Mouse (Mus musculus): ENCODE measurements around the gene Trap1. TPM values are rescaled to one million over a fixed set of nuclear protein-coding genes. Genes with fewer than 3 reads are reported as not detected.
"Not testable (repeated sequence)": the region's sequence is repeated elsewhere in the genome, so short reads cannot be mapped to it uniquely, and the experiment has no call there.

The Trap1 gene
- polyA plus RNA-seq, 1 experiment from 2014 or later = 93.9 TPM

- ATAC-seq (ENCODE audit: extremely low read depth, insufficient number of reproducible peaks, low FRiP score, low TSS enrichment); H3K36me3 ChIP-seq; H3K4me3 ChIP-seq; H3K27me3 ChIP-seq (replicated peaks); H3K4me2 ChIP-seq; H3K9ac ChIP-seq; H3K4me1 ChIP-seq; H3K27ac ChIP-seq (replicated peaks): not testable (repeated sequence)
- peaks cover 10% of the 10 kb centered on the region; the same call in 1 of the 2 replicates for H3K9me3 ChIP-seq
- WGBS = 74% methylated on average over 6 of the region's 6 CpGs
Observed at GRCm38 (mm10) chr16:4017466-4017865, 60.2 kb downstream of the Trap1 start.

DNA sequence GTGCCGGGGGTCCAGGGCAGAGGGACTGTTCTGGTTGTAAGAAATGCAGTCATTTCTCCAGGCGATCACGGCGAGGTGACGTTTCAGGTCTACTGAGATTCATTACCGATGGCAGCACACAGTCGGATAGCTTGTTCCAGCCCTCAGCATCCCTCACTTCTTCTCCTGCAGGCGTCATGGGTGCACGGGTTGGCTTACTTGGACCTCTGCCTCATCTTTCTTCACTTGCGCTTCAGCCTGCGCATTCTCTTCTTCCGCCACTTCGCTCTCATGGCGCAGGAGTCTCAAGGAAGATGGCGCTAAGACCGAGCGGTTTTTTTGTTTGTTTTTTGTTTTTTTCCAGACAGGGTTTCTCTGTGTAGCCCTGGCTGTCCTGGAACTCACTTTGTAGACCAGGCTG, 60.8 kb downstream of the Trap1 start:
- WGBS = 72% methylated on average over 17 of the region's 17 CpGs
- not testable (repeated sequence) for H3K27ac ChIP-seq (replicated peaks); ATAC-seq (ENCODE audit: extremely low read depth, insufficient number of reproducible peaks, low FRiP score, low TSS enrichment); H3K27me3 ChIP-seq (replicated peaks); H3K9ac ChIP-seq; H3K4me2 ChIP-seq; H3K4me1 ChIP-seq; H3K4me3 ChIP-seq; H3K9me3 ChIP-seq; H3K36me3 ChIP-seq

DNA sequence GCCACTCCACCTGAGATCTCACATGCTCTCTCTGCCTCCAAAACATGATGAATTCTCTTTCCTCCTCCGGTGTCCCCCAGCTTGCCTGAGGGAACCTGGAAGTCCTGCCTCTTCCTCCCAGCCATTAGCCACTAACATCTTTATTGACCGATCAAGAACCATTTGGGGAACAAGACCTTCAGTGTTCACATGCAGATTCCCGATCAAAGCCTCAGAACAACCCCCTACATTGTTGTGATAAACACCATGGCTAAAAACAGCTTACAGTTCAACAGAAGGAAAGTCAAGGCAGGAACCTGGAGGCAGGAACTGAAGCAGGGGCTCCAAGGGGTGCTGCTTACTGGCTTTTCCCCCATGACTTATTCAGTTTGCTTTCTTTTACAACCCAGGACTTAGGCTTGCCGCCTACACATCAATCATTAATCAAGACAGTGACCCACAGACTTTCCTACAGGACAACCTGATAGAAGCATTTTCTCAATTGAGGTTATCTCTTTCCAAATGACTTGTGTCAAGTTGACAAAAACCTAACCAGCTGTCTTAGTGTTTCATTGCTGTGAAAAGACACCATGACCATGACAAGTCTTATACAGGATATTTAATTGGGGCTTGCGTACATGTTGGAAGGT, 63.5 kb downstream of the Trap1 start:
- Histone ChIP-seq H3K9me3 (peaks cover 7% of the 10 kb centered on the region; the same call in 1 of the 2 replicates), H3K9ac (no peak overlapping the region), H3K4me2 (no peak overlapping the region), H3K4me1 (no peaks in the 10 kb centered on the region), H3K36me3 (no peaks in the 10 kb centered on the region), H3K27ac (replicated peaks) (no peak overlapping the region), H3K27me3 (replicated peaks) (no peaks in the 10 kb centered on the region), H3K4me3 (no peak overlapping the region)
- WGBS = 61% methylated on average over 5 of the region's 5 CpGs
- ATAC-seq (ENCODE audit: extremely low read depth, insufficient number of reproducible peaks, low FRiP score, low TSS enrichment) = no peak

GRCm38 (mm10) chr16:4012882-4013570, 64.6 kb downstream of the Trap1 start:
- no peaks in the 10 kb centered on the region for H3K36me3 ChIP-seq
- no peak overlapping the region for H3K4me2 ChIP-seq
- no peak overlapping the region for H3K27ac ChIP-seq (replicated peaks)
- peaks cover 7% of the 10 kb centered on the region; the same call in 1 of the 2 replicates for H3K9me3 ChIP-seq
- H3K27me3 ChIP-seq (replicated peaks) = no peaks in the 10 kb centered on the region
- ATAC-seq (ENCODE audit: extremely low read depth, insufficient number of reproducible peaks, low FRiP score, low TSS enrichment) = no peak
- 50% methylated on average over 4 of the region's 4 CpGs for WGBS
- no peak overlapping the region for H3K9ac ChIP-seq
- no peak overlapping the region for H3K4me3 ChIP-seq
- H3K4me1 ChIP-seq = no peaks in the 10 kb centered on the region

DNA sequence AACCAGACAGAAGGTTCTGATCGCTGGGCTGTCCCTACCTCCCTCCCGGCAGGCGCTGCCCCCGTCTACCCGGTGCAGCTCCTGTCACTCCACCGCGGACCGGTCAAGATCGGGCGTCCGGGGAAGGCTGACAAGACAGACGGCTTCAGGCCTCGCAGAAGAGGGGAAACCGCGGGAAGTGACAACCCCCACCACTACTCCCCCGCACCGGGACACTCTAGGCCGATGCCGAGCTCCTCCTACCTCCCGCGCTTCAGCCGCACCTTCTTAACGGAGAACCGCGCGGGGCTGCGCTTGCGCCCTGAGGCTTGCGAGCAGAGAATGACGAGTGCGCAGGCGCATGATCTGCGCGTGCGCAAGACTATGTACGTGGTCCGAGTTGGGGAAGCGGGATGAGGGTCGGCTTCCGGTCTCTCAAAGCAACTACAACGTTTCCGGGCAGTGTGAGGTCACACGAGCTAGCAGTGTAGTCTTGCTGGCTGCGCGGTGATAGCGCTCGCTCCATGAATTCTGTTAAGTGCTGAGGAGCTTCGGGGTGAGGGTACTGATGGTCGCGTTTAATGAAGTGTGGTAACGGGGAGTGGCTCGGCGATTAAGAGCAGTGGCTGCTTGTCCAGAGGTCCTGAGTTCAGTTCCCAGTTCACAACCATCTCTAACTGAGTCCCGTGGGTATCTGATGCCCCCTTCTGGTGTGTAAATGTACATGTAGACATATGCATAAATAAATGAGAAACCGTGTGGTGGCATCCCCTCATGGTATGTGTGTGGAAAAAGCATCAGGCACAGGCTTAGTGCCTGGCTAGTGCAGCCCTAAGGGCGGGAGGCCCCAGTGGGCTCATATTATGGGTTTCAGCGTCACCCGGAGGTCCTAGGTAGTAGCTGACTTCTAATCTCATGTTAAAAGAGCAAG, 73.9 kb downstream of the Trap1 start, which contains the start of gene Slx4:
Gene Slx4, minus strand, starts transcription at position 282 of the 910 bp plus-strand sequence.
- peak; percentile 90 for ATAC-seq (ENCODE audit: extremely low read depth, insufficient number of reproducible peaks, low FRiP score, low TSS enrichment)
- peak within 1 kb of the TSS; percentile 92 for H3K9ac ChIP-seq
- H3K27me3 ChIP-seq (replicated peaks) = no peaks in the 10 kb centered on the region
- 1% methylated on average over 58 of the region's 58 CpGs for WGBS
- H3K9me3 ChIP-seq = no peaks in the 10 kb centered on the region
- H3K27ac ChIP-seq (replicated peaks) = peak within 1 kb of the TSS; percentile 91
- peak within 1 kb of the TSS; percentile 86 for H3K4me2 ChIP-seq
- H3K4me1 ChIP-seq = peaks cover 15% of the 10 kb centered on the region
- H3K36me3 ChIP-seq = peaks cover 27% of the 10 kb centered on the region
- H3K4me3 ChIP-seq = peak within 1 kb of the TSS; percentile 88

Small RNAs within 50 kb of the gene (microRNA-seq; reads per million reads assigned to microRNA genes)
- not detected for gene Gm23413

Other genes starting within 250 kb of the Trap1 start
- gene Olfr15, start 246.9 kb downstream of the Trap1 start, polyA plus RNA-seq (2015; fragmentation: Nextera tagmentation; extraction: Ambion mirVana) = not detected in 2 replicates
- 0.92 and 0.94 TPM in 2 replicates for gene Zfp174, start 230.6 kb downstream of the Trap1 start, polyA plus RNA-seq (2015; fragmentation: Nextera tagmentation; extraction: Ambion mirVana)
- 34.0 and 35.2 TPM in 2 replicates for gene Naa60, start 205.5 kb downstream of the Trap1 start, polyA plus RNA-seq (2015; fragmentation: Nextera tagmentation; extraction: Ambion mirVana)
- gene Zfp597, start 193.3 kb downstream of the Trap1 start, polyA plus RNA-seq (2015; fragmentation: Nextera tagmentation; extraction: Ambion mirVana) = 4.2 and 4.9 TPM in 2 replicates
- gene Gm20695, start 193.2 kb downstream of the Trap1 start, polyA plus RNA-seq (2015; fragmentation: Nextera tagmentation; extraction: Ambion mirVana) = 1.5 and 1.8 TPM in 2 replicates
- 7.4 and 8.8 TPM in 2 replicates for gene 1700037C18Rik, start 169.1 kb downstream of the Trap1 start, polyA plus RNA-seq (2015; fragmentation: Nextera tagmentation; extraction: Ambion mirVana)
- 11.4 and 14.5 TPM in 2 replicates for gene Cluap1, start 169.0 kb downstream of the Trap1 start, polyA plus RNA-seq (2015; fragmentation: Nextera tagmentation; extraction: Ambion mirVana)
- gene Nlrc3, start 101.2 kb downstream of the Trap1 start, polyA plus RNA-seq (2015; fragmentation: Nextera tagmentation; extraction: Ambion mirVana) = 1.5 and 1.7 TPM in 2 replicates
- 8.6 and 10.0 TPM in 2 replicates for gene Slx4, start 74.1 kb downstream of the Trap1 start, polyA plus RNA-seq (2015; fragmentation: Nextera tagmentation; extraction: Ambion mirVana)
- gene Dnase1, start 40.9 kb downstream of the Trap1 start, polyA plus RNA-seq (2015; fragmentation: Nextera tagmentation; extraction: Ambion mirVana) = 3.5 and 4.1 TPM in 2 replicates
- gene Crebbp, start 136.2 kb upstream of the Trap1 start, polyA plus RNA-seq (2015; fragmentation: Nextera tagmentation; extraction: Ambion mirVana) = 20.9 and 21.1 TPM in 2 replicates

Data from heart, embryonic 13.5 days (tissue).